Mouse (Mus musculus) cerebellum, postnatal 10 days (tissue): Measurements from ENCODE around the gene Ccl28.
"Not testable (repeated sequence)": the region's sequence is repeated elsewhere in the genome, so short reads cannot be mapped to it uniquely, and the experiment has no call there.

Experiments
- DNase-seq, 2 experiments: peaks; one replicate each; pipeline ENCODE4 v3.0.0; 2021; ENCODE audit warnings: mixed read lengths in 2 of 2

Ccl28 gene

DNA sequence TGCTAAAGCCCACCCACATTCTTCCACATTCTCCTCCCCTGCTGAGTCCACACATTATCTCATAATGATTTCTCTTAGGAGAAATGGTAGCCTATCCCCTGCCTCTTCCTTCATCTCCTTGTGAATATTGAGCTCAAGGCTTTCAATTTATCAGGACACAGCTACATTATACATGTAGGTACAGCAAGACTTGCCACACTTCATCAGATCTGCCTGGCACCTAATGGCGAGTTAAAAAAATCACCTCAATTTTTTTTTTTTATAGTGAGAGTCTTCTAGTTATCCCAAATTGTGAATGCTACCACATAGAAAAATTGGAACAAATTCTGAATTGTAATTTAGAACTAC, 26.1 kb downstream of the Ccl28 start:
- no peak for DNase-seq

- DNase-seq = no peak
Observed at GRCm38 (mm10) chr13:119654734-119655133, 31.1 kb downstream of the Ccl28 start.

DNA sequence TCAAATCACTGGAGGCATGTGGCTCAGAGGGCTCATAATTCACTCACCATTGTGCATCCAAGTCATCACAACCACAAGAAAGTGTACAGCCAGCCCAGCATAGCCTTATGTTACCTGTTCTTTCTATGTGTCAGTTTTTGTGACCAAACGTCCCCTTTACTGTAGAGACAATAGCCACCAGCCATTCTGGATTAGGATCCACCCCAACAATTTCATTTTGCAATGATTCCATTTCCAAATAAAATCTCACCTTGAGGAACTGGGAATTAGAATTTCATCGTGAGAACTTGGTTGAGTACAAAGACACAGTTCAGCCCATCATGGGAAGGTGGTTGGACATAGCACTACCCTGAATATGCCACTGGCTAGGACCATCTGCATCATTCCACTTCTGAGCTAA, 32.6 kb downstream of the Ccl28 start:
- no peak for DNase-seq

- DNase-seq = no peak
Observed at GRCm38 (mm10) chr13:119656846-119657416, 33.3 kb downstream of the Ccl28 start.

- peak; percentile 11 to 33 for DNase-seq
Observed at GRCm38 (mm10) chr13:119661420-119661819, 37.8 kb downstream of the Ccl28 start.

DNA sequence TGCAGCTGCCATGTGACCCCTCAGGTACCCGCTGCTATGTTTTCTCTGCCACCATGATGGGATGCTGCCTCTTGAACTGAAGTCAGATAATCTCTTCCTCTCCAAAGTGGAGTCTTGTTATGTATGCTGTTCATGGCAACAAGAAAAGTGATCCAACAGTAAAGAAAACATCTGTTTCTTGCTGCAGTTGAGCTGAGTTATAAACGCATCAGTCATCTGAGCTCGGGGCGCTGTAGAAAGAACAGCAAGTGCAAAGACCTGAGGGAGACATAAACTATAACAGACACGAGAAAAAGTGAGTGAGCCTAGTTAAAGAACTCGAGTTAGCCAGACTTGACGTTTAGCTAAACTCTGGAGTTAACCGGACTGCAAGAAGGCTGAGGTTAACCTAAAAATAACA, 55.2 kb downstream of the Ccl28 start:
- DNase-seq = no peak

- DNase-seq = no peak
Observed at GRCm38 (mm10) chr13:119679721-119680120, 56.1 kb downstream of the Ccl28 start.

- no peak for DNase-seq
Observed at GRCm38 (mm10) chr13:119681161-119681560, 57.5 kb downstream of the Ccl28 start.

- DNase-seq = no peak
Observed at GRCm38 (mm10) chr13:119684416-119685177, 61.0 kb downstream of the Ccl28 start.

DNA sequence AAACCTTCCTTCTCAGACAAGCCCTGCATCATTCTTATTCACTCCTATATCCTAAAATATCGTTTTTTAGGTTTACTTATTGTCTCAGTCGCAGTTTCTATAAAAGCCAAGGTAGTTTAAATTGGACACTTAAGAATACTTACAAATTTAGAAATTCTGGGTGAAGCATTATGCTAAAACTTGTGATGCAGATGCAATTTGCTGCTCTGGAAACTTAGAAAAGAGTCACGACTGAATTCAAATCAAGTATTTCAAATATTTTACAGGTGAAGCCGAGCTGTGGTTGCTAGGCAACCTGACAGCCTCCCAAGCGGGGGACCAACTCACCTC, 66.1 kb downstream of the Ccl28 start:
- DNase-seq = no peak

- DNase-seq = peak; percentile 100
Observed at GRCm38 (mm10) chr13:119690039-119690728, 66.6 kb downstream of the Ccl28 start, which contains the start of gene Hmgcs1. TSS of gene Hmgcs1 (plus strand) at chr13:119690379.

DNA sequence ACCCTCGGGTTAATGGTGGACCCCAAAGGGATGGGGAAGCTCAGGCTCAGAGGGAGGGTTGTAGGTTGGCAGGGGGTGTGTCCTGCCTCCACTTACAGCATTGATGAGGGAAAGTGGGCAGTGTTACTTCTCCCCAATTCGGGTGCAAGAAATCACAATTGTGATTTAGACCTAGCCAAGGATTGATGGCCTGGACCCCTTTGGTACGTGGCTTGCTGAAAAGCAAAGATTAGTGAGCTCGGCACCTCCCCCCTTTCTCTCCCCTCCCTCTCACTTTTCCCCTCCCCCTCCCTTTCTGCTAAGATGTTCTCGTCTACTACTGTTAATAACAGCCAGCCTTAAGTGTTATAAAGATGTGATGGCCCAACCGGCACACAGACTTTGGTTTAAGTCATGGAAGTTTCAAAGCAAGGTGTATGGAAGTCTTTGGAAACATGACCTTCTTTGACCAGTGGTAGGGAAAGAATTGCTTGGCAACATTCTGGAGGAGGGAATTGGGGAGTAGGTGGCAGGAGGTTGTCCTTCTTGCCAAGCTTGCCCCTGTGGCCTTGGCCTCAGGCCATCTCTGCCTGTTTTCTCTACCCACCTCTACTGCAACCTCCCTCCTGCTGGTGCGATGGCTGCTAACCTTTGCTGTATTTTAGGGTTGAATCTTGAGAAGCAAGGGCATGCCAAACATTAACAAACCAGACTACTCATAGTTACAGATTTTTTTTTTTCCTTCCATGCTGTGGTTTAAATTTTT, 67.4 kb downstream of the Ccl28 start:
- peak; percentile 74 to 86 for DNase-seq

DNA sequence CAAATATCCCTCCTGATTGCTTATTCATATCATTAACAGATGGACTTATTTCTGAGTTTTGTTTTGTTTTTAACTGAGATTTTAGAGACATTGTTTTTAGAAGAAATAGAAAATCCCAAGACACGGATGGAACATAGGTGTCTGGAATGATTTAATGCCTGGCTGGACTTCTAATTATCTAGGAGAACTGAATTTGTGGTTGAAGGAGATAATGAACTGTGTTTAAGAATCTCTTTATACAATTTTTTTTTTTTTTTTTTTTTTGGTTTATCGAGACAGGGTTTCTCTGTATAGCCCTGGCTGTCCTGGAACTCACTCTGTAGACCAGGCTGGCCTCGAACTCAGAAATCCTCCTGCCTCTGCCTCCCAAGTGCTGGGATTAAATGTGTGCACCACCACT, 68.3 kb downstream of the Ccl28 start:
- DNase-seq = not testable (repeated sequence)

- no peak for DNase-seq
Observed at GRCm38 (mm10) chr13:119695676-119696075, 72.1 kb downstream of the Ccl28 start.

DNA sequence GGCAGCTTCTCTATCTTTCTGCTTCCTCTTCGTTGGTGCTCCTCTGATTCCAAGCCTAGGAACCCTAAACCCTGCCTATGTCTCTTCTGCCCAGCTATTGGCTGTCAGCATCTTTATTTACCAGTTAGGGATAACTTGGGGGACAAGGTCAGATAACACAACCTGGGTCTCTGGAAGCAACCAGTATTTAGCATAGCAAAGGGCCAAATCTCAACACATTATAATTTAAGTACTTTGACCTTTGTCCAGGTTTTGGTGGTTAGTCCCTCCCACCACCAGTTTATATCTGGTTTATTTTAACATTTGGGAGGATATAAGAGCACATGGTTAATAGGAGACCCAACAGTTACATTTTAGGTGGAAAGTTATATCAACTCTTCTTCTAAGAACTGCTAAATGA, 72.9 kb downstream of the Ccl28 start:
- no peak for DNase-seq

GRCm38 (mm10) chr13:119698436-119698835, 74.8 kb downstream of the Ccl28 start:
- DNase-seq = no peak
